Mouse (Mus musculus) lung, postnatal 4 days (tissue): ENCODE measurements at regions not wholly inside any gene's neighbourhood (a gene's known extent, or its start where the extent isn't known, plus 50 kb on each side); places are given as distances from the start of the nearest gene placed in this dataset.

Source experiments
- DNase-seq, 2 experiments: peaks; one replicate each; pipeline ENCODE4 v3.0.0; 2021

GRCm38 (mm10) chr4:125439856-125440255 is 50.6 kb upstream of the Grik3 start:
- DNase-seq = no peak

DNA sequence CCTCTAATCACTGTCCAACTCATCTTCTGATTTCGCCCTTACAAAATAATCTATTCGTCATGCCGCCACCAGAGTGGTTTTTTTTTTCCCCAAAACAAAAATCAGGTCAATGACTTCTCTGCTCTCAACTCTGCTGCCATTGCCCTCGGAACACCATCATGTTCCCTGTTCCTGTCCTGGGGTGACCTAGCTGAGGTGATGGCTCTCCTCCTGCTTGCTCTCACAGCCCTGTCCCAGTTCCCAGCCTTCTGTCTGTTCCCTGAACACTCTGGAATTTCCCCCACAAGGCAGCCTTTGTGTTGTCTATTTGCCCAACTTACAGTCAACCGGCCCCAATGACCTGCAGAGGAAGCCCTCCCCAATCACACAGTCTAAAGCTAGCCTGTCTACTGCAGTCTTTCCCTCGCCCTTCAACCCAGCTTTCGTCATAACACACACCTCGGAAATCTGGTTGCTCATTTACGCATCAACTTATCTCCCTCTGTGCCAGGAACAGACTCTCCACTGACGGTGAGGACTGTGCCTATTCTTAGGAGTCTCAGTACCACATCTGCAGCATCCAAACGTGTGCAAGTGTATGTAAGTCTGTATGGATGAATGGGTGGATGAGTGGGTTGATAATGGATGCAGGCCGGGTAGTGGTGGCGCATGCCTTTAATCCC is 53.2 kb upstream of the Grik3 start:
- no peak for DNase-seq

DNA sequence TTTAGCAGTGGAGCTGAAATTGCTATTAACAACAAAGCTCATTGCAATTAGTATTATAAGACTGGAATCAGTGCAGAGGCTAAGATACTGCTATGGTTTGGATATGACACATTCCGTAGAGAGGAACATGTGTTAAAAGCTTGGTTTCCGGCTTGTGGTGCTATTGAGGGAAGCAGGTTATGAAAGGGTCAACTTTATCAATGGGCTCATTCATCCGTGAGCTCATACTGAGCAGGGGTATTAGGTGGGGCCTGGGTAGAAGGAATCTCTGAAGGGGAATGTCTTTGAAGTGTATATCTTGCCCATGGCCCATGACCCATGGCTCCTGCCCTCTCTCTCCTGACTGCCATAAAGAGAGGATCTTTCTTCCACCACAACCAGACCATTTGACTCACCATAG is 57.0 kb upstream of the Grik3 start:
- DNase-seq = no peak

DNA sequence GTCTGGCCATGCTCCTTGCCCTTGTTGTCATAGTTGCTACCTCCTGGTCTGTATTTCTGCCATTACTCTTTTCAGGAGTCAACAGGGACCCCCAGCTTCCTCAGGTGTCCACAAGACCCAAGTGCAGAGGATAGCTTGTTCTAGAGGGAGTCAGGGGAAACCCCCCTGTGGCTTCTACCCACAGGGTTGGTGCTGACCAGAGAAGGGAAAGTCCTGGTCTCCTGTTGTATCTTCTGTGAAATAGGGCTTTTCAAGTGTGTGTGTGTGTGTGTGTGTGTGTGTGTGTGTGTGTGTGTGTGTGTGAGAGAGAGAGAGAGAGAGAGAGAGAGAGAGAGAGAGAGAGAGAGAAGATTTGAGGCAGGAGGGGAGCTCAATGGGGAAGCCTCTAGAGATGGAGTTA is 58.9 kb upstream of the Grik3 start:
- DNase-seq = no peak

GRCm38 (mm10) chr4:125430845-125431244 is 59.7 kb upstream of the Grik3 start:
- no peak for DNase-seq

DNA sequence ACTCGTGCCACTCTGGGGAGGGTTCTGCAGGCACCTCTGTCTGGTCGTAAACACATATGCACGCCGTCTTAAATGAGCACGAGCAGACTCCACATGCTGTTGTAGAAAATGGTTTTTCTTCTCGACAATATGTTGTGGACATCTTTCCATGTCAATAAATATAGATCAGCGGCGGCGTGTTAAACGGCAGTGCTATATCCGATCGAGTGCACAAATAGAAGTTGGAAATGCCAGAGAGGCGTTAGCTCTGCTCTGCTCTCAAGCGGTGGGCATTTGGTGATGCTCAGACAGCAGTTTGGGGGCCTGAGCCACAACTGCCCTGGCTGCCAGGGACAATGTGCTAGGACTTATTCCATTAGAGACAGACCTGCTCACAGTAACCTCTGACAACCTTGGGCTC is 61.8 kb upstream of the Grik3 start:
- DNase-seq = no peak

- no peak for DNase-seq
Measured at GRCm38 (mm10) chr4:125420561-125421241, 69.8 kb upstream of the Grik3 start.

GRCm38 (mm10) chr4:125419491-125420255 is 70.8 kb upstream of the Grik3 start:
- DNase-seq = no peak

- DNase-seq = no peak
Measured at GRCm38 (mm10) chr4:125415308-125415707, 75.2 kb upstream of the Grik3 start.

DNA sequence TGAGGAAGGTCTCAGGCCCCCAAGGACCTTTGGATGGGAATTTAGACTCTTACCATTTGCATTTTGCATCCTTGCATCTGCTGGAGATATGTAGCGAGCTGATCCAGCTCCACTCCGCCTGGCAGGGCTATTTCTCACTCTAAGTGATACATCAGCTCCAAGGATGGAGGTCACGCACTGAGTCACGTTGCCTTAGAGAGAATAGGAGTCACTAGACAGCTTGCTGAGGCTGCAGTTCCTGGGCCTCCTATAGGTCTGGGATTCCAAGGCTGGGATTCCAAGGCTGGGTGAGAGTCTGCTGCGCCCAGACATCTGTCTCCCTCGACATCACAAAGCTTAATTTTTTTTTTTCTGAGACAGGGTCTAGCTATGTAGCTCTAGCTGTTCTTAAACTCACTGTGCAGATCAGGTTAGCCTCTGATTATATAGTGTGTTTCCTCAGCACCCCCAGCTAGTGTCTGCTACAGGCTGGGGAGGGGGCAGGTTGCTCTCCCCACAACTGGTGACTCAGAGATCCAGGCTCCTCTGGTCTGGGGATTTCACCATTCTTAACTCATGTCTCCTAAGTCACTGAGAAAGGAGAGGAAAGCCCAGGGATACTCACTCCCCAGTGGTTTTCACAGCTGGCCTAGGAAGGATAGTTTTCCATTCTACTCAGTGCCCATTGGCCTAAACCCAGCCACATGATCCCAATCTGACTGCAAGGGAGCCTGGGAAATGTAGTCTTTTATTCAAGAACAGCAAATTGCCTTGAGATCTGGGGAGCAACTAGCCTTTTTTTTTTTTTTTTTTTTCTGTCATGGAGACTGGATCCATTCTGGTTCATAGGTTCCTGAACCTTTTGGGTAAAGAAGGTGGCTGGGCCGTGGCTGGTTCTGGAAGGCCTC is 76.4 kb upstream of the Grik3 start:
- no peak for DNase-seq

- DNase-seq = no peak
Measured at GRCm38 (mm10) chr4:125410736-125411441, 79.6 kb upstream of the Grik3 start.

- no peak for DNase-seq
Measured at GRCm38 (mm10) chr4:125399376-125400112, 91.0 kb upstream of the Grik3 start.

DNA sequence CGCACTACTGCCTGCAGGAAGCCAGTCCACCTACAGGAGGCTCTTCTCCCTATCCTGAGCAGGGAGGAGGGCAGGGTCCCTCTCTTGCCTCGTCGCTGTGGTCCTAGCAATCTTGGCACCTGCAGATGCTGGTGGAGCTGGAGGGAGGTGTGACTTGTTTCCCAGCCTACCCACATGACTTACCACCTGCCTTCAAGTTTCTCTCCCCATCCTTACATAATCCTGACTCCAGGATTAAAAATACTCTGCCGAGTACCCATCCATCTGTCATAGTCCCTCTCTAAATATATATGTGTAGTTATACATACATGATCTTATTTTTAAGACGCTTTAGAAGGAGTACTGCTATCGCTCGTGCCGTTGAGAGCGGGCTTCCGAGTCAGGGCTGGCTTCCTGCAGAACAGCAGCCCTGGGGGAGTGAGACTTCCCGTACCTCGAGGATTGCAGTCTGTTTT is 93.5 kb upstream of the Grik3 start:
- DNase-seq = no peak

DNA sequence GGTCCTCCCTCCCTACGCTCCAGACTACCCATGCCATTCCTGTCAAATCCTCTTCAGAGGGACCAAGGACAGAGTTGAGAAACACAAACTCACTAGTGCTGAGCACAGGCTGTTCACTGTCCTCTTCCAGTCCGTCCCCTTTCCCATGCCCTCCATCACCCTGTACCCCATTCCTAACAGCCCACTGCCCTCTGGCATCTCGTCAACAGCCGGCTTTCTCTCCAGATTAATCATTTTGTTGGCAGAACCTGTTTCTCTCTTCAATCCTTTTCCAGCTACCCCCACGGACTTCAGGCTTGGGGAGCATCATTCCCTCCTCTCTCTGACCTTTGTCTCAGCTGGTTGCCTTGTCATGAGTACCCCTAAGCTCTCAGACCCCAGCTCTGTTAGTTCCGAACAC is 99.2 kb upstream of the Grik3 start:
- DNase-seq = no peak

- DNase-seq = no peak
Measured at GRCm38 (mm10) chr4:125385811-125386210, 104.7 kb upstream of the Grik3 start.

DNA sequence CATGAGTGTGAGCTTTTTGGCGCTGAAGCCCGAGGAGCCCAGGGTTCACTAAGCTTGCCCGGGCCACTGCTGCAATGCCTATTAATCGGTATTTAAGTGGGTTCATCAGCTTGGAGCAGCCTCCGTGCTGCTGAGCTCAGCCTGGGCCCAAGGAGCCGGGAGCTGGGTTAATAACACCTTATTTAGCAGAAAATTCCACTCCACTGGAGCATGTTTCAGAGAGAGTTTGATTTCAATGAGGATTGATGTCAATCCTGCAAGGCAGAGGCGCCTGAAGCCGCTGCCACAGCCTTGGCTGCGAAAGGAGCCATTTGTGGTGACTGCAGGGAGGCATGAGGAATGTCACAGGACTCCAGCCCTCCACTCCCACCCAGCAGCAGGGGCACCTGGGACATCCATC is 126.5 kb upstream of the Grik3 start:
- DNase-seq = no peak

GRCm38 (mm10) chr4:125361611-125362520 is 128.6 kb upstream of the Grik3 start:
- no peak for DNase-seq

- no peak for DNase-seq
Measured at GRCm38 (mm10) chr4:125358356-125358755, 132.1 kb upstream of the Grik3 start.

DNA sequence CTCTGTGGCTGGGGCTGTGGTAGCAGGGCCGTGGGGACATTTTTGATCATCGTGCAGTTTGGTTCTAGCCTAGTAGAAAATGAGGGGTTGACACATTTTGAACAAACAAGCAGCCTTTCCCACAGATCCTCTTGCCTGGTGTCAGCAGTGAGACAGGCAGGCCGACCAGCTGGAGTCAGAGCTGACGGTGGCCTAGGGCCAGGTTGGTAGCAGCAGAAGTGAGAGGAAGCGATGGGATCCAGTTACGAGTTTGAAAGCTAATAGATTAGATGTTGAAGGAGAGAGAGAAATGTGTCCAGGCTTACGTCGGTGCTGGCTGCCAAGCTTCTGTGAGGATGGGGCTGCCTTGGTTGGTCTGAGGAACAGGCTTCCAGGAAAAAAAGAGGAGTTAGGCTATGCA is 134.1 kb upstream of the Grik3 start:
- no peak for DNase-seq

- DNase-seq = no peak
Measured at GRCm38 (mm10) chr4:125354742-125355141, 135.8 kb upstream of the Grik3 start.
